Mouse (Mus musculus): Measurements from ENCODE around the gene Tnfaip2. TPM values are rescaled to one million over a fixed set of nuclear protein-coding genes. Genes with fewer than 3 reads are reported as not detected.

Gene Tnfaip2
- 71.9 and 77.2 TPM in 2 replicates for polyA plus RNA-seq (2015; fragmentation: Nextera tagmentation; extraction: Ambion mirVana)

- no peaks in the 10 kb centered on the region for H3K27me3 ChIP-seq (ENCODE audit: control insufficient read depth, insufficient read depth, low read depth, low read length)
- H3K27ac ChIP-seq (ENCODE audit: low read length), result peak within 1 kb of the TSS; percentile 99
These were observed at the start of gene Tnfaip2 for GRCm38 (mm10) chr12:111442309-111443010. Gene Tnfaip2 (plus strand): TSS chr12:111442469.

GRCm38 (mm10) chr12:111394008-111394407, 48.3 kb upstream of the Tnfaip2 start:
- WGBS (ENCODE audit: insufficient replicate concordance), result 66% methylated on average over 6 of the region's 6 CpGs

More at GRCm38 (mm10) chr12:111442309-111443010, at the start of gene Tnfaip2:
- peak within 1 kb of the TSS; percentile 91 for H3K4me2 ChIP-seq (ENCODE audit: low read depth, low read length)
- no peaks in the 10 kb centered on the region for H3K9me3 ChIP-seq (replicated peaks; ENCODE audit: control insufficient read depth, low read length)
- H3K4me3 ChIP-seq (ENCODE audit: low read depth, low read length), result peak within 1 kb of the TSS; percentile 81
- peaks cover 65% of the 10 kb centered on the region for H3K4me1 ChIP-seq (ENCODE audit: control insufficient read depth, low read depth, low read length)
- peak within 1 kb of the TSS; percentile 89 for H3K9ac ChIP-seq (ENCODE audit: low read depth, low read length)
- peaks cover 30% of the 10 kb centered on the region for H3K36me3 ChIP-seq (ENCODE audit: control insufficient read depth, insufficient read depth)
- under 1% methylated on average over 48 of the region's 48 CpGs for WGBS (ENCODE audit: insufficient replicate concordance)
- peak; percentile 78 for ATAC-seq (ENCODE audit: low read depth)

GRCm38 (mm10) chr12:111396997-111397396, 45.3 kb upstream of the Tnfaip2 start:
- no peak for ATAC-seq (ENCODE audit: low read depth)
- H3K27me3 ChIP-seq (ENCODE audit: control insufficient read depth, insufficient read depth, low read depth, low read length), result peaks cover 3% of the 10 kb centered on the region
- 44% methylated on average over 5 of the region's 5 CpGs for WGBS (ENCODE audit: insufficient replicate concordance)

More at GRCm38 (mm10) chr12:111394008-111394407, 48.3 kb upstream of the Tnfaip2 start:
- Histone ChIP-seq H3K4me2 (ENCODE audit: low read depth, low read length) (no peak overlapping the region), H3K27ac (ENCODE audit: low read length) (no peak overlapping the region), H3K27me3 (ENCODE audit: control insufficient read depth, insufficient read depth, low read depth, low read length) (no peaks in the 10 kb centered on the region), H3K36me3 (ENCODE audit: control insufficient read depth, insufficient read depth) (no peaks in the 10 kb centered on the region), H3K4me1 (ENCODE audit: control insufficient read depth, low read depth, low read length) (no peaks in the 10 kb centered on the region), H3K4me3 (ENCODE audit: low read depth, low read length) (no peak overlapping the region), H3K9ac (ENCODE audit: low read depth, low read length) (no peak overlapping the region), H3K9me3 (replicated peaks; ENCODE audit: control insufficient read depth, low read length) (no peaks in the 10 kb centered on the region)
- no peak for ATAC-seq (ENCODE audit: low read depth)

GRCm38 (mm10) chr12:111401454-111402184, 40.6 kb upstream of the Tnfaip2 start:
- H3K9me3 ChIP-seq (replicated peaks; ENCODE audit: control insufficient read depth, low read length), result no peaks in the 10 kb centered on the region
- H3K4me1 ChIP-seq (ENCODE audit: control insufficient read depth, low read depth, low read length), result no peaks in the 10 kb centered on the region
- H3K9ac ChIP-seq (ENCODE audit: low read depth, low read length), result no peak overlapping the region
- H3K27ac ChIP-seq (ENCODE audit: low read length), result no peak overlapping the region
- no peak overlapping the region for H3K4me3 ChIP-seq (ENCODE audit: low read depth, low read length)
- peaks cover 16% of the 10 kb centered on the region for H3K27me3 ChIP-seq (ENCODE audit: control insufficient read depth, insufficient read depth, low read depth, low read length)
- ATAC-seq (ENCODE audit: low read depth), result no peak; the same call in 1 of the 2 replicates
- H3K36me3 ChIP-seq (ENCODE audit: control insufficient read depth, insufficient read depth), result no peaks in the 10 kb centered on the region
- H3K4me2 ChIP-seq (ENCODE audit: low read depth, low read length), result no peak overlapping the region
- WGBS (ENCODE audit: insufficient replicate concordance), result 21% methylated on average over 15 of the region's 15 CpGs

More at GRCm38 (mm10) chr12:111396997-111397396, 45.3 kb upstream of the Tnfaip2 start:
- Histone ChIP-seq H3K4me1 (ENCODE audit: control insufficient read depth, low read depth, low read length) (no peaks in the 10 kb centered on the region), H3K9me3 (replicated peaks; ENCODE audit: control insufficient read depth, low read length) (no peaks in the 10 kb centered on the region), H3K36me3 (ENCODE audit: control insufficient read depth, insufficient read depth) (no peaks in the 10 kb centered on the region), H3K27ac (ENCODE audit: low read length) (no peak overlapping the region), H3K9ac (ENCODE audit: low read depth, low read length) (no peak overlapping the region), H3K4me2 (ENCODE audit: low read depth, low read length) (no peak overlapping the region), H3K4me3 (ENCODE audit: low read depth, low read length) (no peak overlapping the region)

GRCm38 (mm10) chr12:111404880-111405279, 37.4 kb upstream of the Tnfaip2 start:
- Histone ChIP-seq H3K9ac (ENCODE audit: low read depth, low read length) (no peak overlapping the region), H3K36me3 (ENCODE audit: control insufficient read depth, insufficient read depth) (no peaks in the 10 kb centered on the region), H3K4me2 (ENCODE audit: low read depth, low read length) (no peak overlapping the region), H3K4me3 (ENCODE audit: low read depth, low read length) (no peak overlapping the region), H3K4me1 (ENCODE audit: control insufficient read depth, low read depth, low read length) (no peaks in the 10 kb centered on the region), H3K27me3 (ENCODE audit: control insufficient read depth, insufficient read depth, low read depth, low read length) (peaks cover 34% of the 10 kb centered on the region), H3K9me3 (replicated peaks; ENCODE audit: control insufficient read depth, low read length) (no peaks in the 10 kb centered on the region), H3K27ac (ENCODE audit: low read length) (no peak overlapping the region)
- 49% methylated on average over 10 of the region's 10 CpGs for WGBS (ENCODE audit: insufficient replicate concordance)
- ATAC-seq (ENCODE audit: low read depth), result no peak

- H3K9ac ChIP-seq (ENCODE audit: low read depth, low read length), result no peak within 1 kb of the TSS
- peaks cover 34% of the 10 kb centered on the region for H3K27me3 ChIP-seq (ENCODE audit: control insufficient read depth, insufficient read depth, low read depth, low read length)
- H3K9me3 ChIP-seq (replicated peaks; ENCODE audit: control insufficient read depth, low read length), result no peaks in the 10 kb centered on the region
- no peak for ATAC-seq (ENCODE audit: low read depth)
- 1% methylated on average over 22 of the region's 24 CpGs for WGBS (ENCODE audit: insufficient replicate concordance)
- no peak within 1 kb of the TSS for H3K4me2 ChIP-seq (ENCODE audit: low read depth, low read length)
- H3K4me1 ChIP-seq (ENCODE audit: control insufficient read depth, low read depth, low read length), result no peaks in the 10 kb centered on the region
- no peak within 1 kb of the TSS for H3K27ac ChIP-seq (ENCODE audit: low read length)
- H3K4me3 ChIP-seq (ENCODE audit: low read depth, low read length), result no peak within 1 kb of the TSS
- H3K36me3 ChIP-seq (ENCODE audit: control insufficient read depth, insufficient read depth), result no peaks in the 10 kb centered on the region
These were observed 35.6 kb upstream of the Tnfaip2 start, which contains the start of gene Lbhd2 for GRCm38 (mm10) chr12:111406622-111407021. Gene Lbhd2 (plus strand): TSS chr12:111406809.

GRCm38 (mm10) chr12:111409583-111409982, 32.7 kb upstream of the Tnfaip2 start:
- Histone ChIP-seq H3K9me3 (replicated peaks; ENCODE audit: control insufficient read depth, low read length) (no peaks in the 10 kb centered on the region), H3K4me3 (ENCODE audit: low read depth, low read length) (no peak overlapping the region), H3K27me3 (ENCODE audit: control insufficient read depth, insufficient read depth, low read depth, low read length) (peaks cover 24% of the 10 kb centered on the region), H3K4me2 (ENCODE audit: low read depth, low read length) (no peak overlapping the region), H3K27ac (ENCODE audit: low read length) (no peak overlapping the region), H3K36me3 (ENCODE audit: control insufficient read depth, insufficient read depth) (no peaks in the 10 kb centered on the region), H3K9ac (ENCODE audit: low read depth, low read length) (no peak overlapping the region), H3K4me1 (ENCODE audit: control insufficient read depth, low read depth, low read length) (peaks cover 8% of the 10 kb centered on the region)
- WGBS (ENCODE audit: insufficient replicate concordance), result 46% methylated on average over 5 of the region's 5 CpGs
- ATAC-seq (ENCODE audit: low read depth), result no peak

GRCm38 (mm10) chr12:111411631-111412355, 30.5 kb upstream of the Tnfaip2 start:
- WGBS (ENCODE audit: insufficient replicate concordance), result 68% methylated on average over 8 of the region's 8 CpGs

More at GRCm38 (mm10) chr12:111411631-111412355, 30.5 kb upstream of the Tnfaip2 start:
- Histone ChIP-seq H3K27me3 (ENCODE audit: control insufficient read depth, insufficient read depth, low read depth, low read length) (peaks cover 16% of the 10 kb centered on the region), H3K36me3 (ENCODE audit: control insufficient read depth, insufficient read depth) (no peaks in the 10 kb centered on the region), H3K4me2 (ENCODE audit: low read depth, low read length) (no peak overlapping the region), H3K9me3 (replicated peaks; ENCODE audit: control insufficient read depth, low read length) (no peaks in the 10 kb centered on the region), H3K9ac (ENCODE audit: low read depth, low read length) (no peak overlapping the region), H3K27ac (ENCODE audit: low read length) (no peak overlapping the region), H3K4me3 (ENCODE audit: low read depth, low read length) (no peak overlapping the region), H3K4me1 (ENCODE audit: control insufficient read depth, low read depth, low read length) (peaks cover 8% of the 10 kb centered on the region)
- no peak for ATAC-seq (ENCODE audit: low read depth)

All from liver, embryonic 16.5 days (tissue).